Mouse (Mus musculus) cerebral cortex, adult 2 months (tissue): Measurements from ENCODE around the gene Ecm1.

Experiments used
- WGBS: fragments of 180-500 bp; shearing (Covaris S2); methylation state at CpG from one replicate; pipeline ENCODE4 v1.1.7; 2018; 5-methylcytosine and 5-hydroxymethylcytosine counted together

Ecm1 gene

GRCm38 (mm10) chr3:95687524-95688421, 51.6 kb downstream of the Ecm1 start, which contains the start of gene Adamtsl4:
Adamtsl4 (minus strand) TSS chr3:95687917.
- 3% methylated on average over 50 of the region's 50 CpGs for WGBS

GRCm38 (mm10) chr3:95687168-95687523, 52.2 kb downstream of the Ecm1 start:
- WGBS, result 20% methylated on average over 4 of the region's 4 CpGs

GRCm38 (mm10) chr3:95686492-95687167, 52.7 kb downstream of the Ecm1 start:
- WGBS, result 51% methylated on average over 10 of the region's 10 CpGs

GRCm38 (mm10) chr3:95685701-95686100, 53.7 kb downstream of the Ecm1 start:
- WGBS, result 77% methylated on average over 2 of the region's 2 CpGs

GRCm38 (mm10) chr3:95685301-95685700, 54.1 kb downstream of the Ecm1 start:
- WGBS, result 84% methylated on average over 4 of the region's 4 CpGs

GRCm38 (mm10) chr3:95684846-95685245, 54.5 kb downstream of the Ecm1 start:
- WGBS, result 62% methylated on average over 8 of the region's 8 CpGs
